Mouse (Mus musculus) thymus, adult 2 months (tissue): ENCODE measurements around the gene Dnah7c.
"Not testable (repeated sequence)": the region's sequence is repeated elsewhere in the genome, so short reads cannot be mapped to it uniquely, and the experiment has no call there.

ENCODE experiments used
- CTCF ChIP-seq: fragments of 200-500 bp; IDR thresholded peaks from 2 replicates; pipeline ENCODE4 v1.5.1; 2012; ENCODE audit warnings: mild to moderate bottlenecking, control low read depth, low read length, moderate library complexity, borderline replicate concordance; ENCODE audit not compliant: control insufficient read depth, poor library complexity, insufficient read depth; ENCODE audit errors: extremely low read depth
- POLR2A ChIP-seq: fragments of 200-500 bp; IDR thresholded peaks from 2 replicates; pipeline ENCODE4 v1.6.1; 2012; ENCODE audit warnings: mild to moderate bottlenecking, low read length, control low read depth, moderate library complexity; ENCODE audit not compliant: control insufficient read depth, poor library complexity, insufficient read depth; ENCODE audit errors: extremely low read depth

- TF ChIP-seq POLR2A, CTCF: not testable (repeated sequence)
Measured at GRCm38 (mm10) chr1:46764600-46764999, 339.2 kb downstream of the Dnah7c start.
